Mouse (Mus musculus) layer of hippocampus, adult 2 months (tissue): Measurements from ENCODE around the gene Ulk3. TPM values are rescaled to one million over a fixed set of nuclear protein-coding genes. Genes with fewer than 3 reads are reported as not detected.

Experiments
- DNase-seq, 2 experiments: peaks; one replicate each; pipeline ENCODE4 v3.0.0; 2022; ENCODE audit warnings: low spot score in 2 of 2
- H3K27ac ChIP-seq: fragments of 200-600 bp; 2 replicates; pipeline ENCODE4 v1.8.1; 2022
- H3K4me3 ChIP-seq: fragments of 200-600 bp; 2 replicates; pipeline ENCODE4 v1.8.1; 2022; ENCODE audit warnings: mild to moderate bottlenecking
- CTCF ChIP-seq: fragments of 200-600 bp; conservative IDR thresholded peaks from 2 replicates; pipeline ENCODE4 v1.8.1; 2022; ENCODE audit warnings: antibody characterized with exemption, mild to moderate bottlenecking, moderate library complexity
- total RNA-seq, 2 experiments: library from RNA; stranded (reverse); gene quantifications; 2 replicates each; pipeline ENCODE4 v1.2.3; 2021

Ulk3 gene
- total RNA-seq, 2 experiments from 2014 or later, result 32.7 to 35.4 TPM

DNA sequence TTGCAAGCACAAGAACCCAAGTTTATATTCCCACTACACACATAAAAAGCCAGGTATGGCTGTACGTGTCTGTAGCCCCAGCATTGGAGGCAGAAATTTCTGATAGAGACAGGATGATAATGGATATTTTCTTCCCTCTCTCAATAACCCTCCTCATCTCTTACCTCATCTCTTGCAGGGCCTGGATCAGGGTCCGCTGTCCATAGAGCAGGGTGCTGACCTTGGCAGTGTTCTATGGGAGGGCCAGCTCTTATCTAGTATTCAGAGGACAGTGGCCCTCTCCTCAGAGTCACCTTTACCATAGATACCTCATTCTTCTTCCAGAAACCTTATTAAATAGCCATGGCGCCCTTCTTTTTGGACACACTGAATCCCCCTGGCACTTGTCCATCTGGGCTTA is 20.6 kb downstream of the Ulk3 start:
- Histone ChIP-seq H3K4me3 (no peak overlapping the region), H3K27ac (no peak overlapping the region)
- TF ChIP-seq CTCF, result no peak
- no peak for DNase-seq

DNA sequence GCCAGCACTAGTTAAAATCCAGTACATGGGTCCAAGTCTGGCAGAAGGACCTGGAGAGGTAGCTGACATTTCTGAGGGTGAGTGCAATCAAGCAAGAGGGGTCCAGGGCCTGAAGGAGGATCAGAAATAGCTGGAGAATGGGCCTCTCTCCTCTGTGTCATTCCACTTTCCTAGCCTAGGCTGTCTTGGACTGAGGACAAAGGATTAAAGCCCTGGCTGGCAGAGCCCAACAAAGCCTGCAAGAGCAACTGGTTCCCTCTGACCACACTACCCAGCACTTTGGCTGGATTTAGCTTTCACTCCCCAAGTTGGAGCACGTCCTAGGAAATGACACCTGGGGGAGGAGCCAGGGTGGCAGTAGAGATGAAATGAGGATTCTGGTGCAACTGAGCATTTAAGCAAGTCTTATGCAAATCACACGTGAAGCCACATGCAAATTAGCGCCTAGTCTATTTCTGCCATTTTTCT is 21.1 kb downstream of the Ulk3 start:
- no peak for TF ChIP-seq CTCF
- no peak for DNase-seq
- Histone ChIP-seq H3K27ac (no peak overlapping the region), H3K4me3 (no peak overlapping the region)

DNA sequence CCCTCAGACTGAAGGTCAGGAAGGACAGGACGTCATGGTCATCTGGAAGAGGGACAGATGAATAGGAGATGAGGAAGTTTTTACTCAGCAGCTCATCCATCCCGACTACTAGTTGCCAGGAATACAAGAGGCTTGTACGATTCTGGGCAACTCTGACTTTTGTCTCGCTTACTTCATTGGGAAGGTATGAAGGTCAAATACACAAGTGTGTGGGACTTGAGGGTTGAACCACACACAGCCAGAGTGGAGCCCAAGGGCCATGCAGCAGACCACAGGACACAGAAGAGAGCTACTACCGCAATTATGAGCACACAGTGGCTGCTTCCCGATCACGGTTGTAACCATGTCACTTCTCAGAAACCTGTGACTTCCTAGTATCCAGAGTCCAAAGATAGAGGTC is 23.3 kb downstream of the Ulk3 start:
- DNase-seq, result no peak
- Histone ChIP-seq H3K4me3 (no peak overlapping the region), H3K27ac (no peak overlapping the region)
- no peak for TF ChIP-seq CTCF

DNA sequence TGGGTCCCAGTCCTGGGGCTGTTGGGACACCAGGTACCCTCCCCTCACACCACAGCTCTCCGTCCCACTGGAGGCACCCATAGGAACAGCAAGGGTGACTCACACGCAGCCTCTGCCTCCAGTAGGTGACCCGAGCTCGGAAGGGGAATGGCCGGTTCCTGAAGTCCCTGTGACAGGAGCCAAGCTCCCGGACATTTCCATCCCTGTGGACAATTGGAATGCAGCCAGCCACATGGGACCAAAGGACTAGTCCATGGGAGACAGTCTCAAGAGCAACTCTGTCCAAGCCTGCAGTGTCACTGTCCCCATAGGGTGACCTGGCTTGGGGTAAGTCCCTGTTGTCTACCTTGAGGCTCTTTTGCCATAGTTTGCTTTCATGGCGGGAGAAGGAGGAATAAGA is 24.7 kb downstream of the Ulk3 start:
- Histone ChIP-seq H3K4me3 (no peak overlapping the region), H3K27ac (no peak overlapping the region)
- no peak for DNase-seq
- TF ChIP-seq CTCF, result no peak

DNA sequence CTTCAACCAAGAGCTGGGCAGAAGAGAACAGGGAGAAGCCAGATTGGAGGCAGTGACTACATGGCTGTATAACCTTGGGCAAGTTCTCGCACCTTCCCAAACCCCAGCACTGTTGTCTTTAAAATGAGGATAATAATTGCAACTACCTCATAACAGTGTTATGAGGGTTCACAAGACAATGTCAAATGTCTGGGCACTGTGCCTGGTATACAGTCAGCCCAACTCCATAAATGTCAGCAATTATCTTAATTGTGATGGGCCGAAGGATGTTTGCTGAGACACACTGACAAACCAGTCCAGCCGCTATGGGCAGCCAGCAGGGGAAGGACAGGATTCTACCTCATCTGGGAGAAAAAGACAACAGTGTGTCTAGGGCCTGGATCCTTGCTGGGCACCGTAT is 25.5 kb downstream of the Ulk3 start:
- Histone ChIP-seq H3K27ac (no peak overlapping the region), H3K4me3 (no peak overlapping the region)
- no peak for DNase-seq
- TF ChIP-seq CTCF, result no peak

DNA sequence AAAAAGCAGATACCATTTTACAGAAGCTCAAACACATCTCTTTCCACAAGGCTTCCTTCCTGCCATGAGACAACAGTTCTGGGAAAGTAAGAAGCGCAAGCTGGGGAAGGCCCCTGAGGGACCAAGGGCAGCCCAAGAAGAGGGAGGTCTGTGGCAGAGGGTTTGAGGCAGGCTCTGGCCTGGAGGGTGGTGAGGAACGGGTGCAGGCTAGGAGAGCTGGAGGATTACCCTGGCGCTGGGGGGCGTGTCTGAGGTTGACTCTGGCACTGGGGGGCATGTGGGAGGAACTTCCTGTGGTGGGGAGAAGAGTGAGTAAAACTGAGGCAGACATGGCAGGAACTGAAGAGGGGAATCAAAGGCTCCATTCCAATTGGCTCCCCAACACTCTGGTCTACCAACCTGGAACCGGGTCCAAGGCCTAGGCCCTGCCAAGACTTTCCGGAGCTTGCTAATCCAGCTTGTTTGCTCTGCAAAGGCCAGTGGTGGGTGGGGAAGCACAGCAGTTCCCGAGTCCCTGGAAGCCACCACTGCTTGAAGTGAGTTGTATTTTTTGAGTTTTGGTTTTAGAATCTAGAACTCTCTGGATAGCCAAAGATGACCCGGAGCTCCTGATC is 28.4 kb downstream of the Ulk3 start:
- DNase-seq, result no peak
- Histone ChIP-seq H3K27ac (no peak overlapping the region), H3K4me3 (no peak overlapping the region)
- no peak for TF ChIP-seq CTCF

DNA sequence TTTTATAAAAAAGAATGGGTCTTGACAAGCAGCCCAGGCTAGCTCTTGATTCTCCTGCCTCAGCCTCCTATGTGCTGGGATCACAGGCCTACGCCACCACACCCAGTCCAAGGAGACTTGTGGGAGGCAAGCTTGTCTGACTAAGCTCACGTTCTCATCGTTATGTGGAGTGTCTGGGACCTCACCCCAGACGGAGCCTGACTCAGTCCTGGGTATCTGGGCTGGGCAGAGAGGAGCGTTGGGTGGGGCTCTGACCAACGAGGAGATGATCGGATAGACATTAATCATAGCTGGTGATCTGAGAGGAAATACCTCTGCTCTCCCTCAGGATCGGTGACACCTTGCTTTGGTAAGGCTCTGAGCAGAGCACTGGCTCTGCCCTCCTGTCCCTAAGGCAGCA is 29.6 kb downstream of the Ulk3 start:
- DNase-seq, result no peak
- no peak for TF ChIP-seq CTCF

DNA sequence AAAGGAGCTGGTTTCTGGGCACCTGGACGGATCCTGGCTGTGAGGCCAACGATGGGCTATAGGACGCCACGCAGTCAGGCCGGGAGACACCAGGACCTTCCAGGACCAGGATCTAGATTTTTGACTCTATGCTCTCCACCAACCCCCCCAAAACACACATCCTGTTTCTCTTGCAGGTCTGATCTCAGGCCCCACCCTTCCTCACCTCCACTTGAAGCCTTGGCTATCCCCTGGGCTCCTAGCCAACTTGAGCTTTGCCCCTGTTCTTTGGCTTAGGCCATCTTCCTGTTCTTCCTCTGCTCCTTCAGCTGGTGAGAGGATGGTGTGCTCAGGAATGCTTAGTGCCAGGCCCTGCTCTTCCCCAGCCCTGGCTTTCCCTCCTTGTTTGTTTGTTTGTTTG is 31.4 kb downstream of the Ulk3 start, which contains the start of gene Lman1l:
Lman1l (minus strand) TSS at position 101 of the 400 bp plus-strand sequence.
- H3K27ac ChIP-seq, result no peak within 1 kb of the TSS
- no peak within 1 kb of the TSS for H3K4me3 ChIP-seq
- TF ChIP-seq CTCF, result no peak
- no peak for DNase-seq

More for the DNA sequence above, 29.6 kb downstream of the Ulk3 start:
- Histone ChIP-seq H3K4me3 (no peak overlapping the region), H3K27ac (no peak overlapping the region)

DNA sequence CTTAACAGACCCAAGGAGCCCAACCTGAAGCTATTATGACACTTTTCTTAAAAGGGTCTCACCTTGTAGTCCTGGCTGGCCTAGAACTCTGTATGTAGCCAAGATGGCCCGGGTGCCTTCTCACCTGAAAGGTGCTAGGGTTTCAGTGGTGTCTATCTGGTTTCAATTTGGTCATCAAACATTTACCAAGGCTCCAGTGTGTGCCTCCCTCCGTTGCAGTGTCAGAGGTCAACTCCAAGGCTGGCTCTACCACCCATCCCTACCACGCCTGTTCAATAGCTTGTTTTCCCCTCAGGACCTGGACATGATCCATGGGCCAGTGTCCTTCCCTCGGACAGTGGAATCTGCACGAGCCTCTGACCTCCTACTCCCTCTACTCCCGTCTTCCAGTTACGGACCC is 35.0 kb downstream of the Ulk3 start:
- no peak for TF ChIP-seq CTCF
- Histone ChIP-seq H3K4me3 (no peak overlapping the region), H3K27ac (no peak overlapping the region)
- no peak for DNase-seq

DNA sequence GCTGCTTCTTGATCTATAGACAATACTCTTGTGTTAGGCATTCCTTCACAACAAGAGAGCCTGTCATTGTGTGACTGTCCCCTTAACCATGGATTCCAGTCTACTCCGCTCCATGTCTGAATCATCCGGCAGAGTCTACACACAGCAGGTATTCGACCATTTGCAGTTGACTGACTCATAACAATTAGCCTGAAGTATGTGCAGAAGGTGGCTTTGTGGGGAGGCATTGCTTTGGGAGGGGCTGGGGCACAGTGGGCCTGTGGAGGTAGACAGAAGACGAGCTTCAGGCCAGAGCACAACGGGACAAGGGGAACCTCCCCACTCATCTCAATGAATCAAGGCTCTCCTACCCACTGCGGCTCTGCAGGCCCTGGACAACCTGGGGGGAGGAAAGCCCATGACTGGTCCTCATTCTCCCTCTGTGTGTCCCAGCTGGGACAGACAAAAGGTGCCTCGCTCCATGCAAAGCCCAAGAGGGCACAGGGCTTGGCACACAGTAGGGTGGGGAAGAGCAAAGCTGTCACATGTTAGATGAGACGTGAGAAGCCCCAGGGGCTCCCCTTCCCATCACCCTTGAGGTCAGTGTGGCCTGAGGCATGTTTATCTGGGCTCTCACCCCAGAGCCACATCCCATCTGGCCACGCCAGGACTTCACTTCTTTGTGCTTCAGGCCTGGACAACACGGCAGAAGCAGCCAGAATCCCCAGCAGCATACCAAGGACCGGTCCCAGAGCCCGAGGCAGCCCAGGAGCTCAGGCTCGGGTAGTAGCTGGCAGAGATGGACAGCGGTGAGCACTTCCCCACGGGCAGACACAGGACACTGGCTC is 36.6 kb downstream of the Ulk3 start:
- peak overlapping the region; percentile 18; the same call in 1 of the 2 replicates for H3K27ac ChIP-seq
- DNase-seq, result no peak
- no peak for TF ChIP-seq CTCF
- H3K4me3 ChIP-seq, result no peak overlapping the region

DNA sequence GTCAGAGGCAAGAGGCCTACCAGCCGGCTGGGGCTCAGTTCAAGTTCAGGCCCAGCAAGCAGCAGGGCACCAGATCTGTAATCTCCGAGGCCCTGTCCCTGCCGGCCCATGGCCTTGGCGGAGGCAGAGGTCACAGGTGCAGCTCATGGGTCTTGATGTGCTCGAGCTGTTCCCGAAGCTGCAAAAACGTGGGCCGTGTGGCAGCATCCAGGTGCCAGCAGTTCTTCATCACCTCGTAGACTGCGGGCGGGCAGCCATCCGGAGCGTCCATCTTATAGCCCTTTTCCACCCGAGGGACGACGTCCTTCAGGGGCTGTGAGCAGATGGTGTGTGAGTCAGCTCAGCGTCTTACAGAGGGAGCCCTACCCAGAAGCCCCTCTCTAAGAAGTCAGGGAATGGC is 37.9 kb downstream of the Ulk3 start:
- Histone ChIP-seq H3K4me3 (no peak overlapping the region), H3K27ac (no peak overlapping the region)
- DNase-seq, result no peak
- no peak for TF ChIP-seq CTCF

DNA sequence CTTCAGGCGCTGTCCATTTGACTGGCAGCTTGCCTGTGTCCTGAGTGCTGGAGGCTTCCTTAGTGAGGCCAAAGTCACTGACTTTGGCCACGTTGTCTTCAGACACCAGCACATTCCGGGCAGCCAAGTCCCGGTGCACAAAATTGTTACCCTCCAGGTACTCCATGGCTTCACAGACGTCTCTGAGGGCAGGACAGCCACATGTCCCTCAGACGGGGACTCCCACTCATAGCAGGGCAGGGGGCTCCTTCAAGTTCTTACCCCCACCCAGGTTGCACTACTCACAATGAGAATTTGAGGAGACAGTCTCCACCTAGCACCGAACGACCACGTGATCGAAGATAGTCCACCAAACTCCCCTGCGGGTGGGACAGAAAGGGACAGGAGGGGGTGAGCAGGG is 38.6 kb downstream of the Ulk3 start:
- Histone ChIP-seq H3K4me3 (no peak overlapping the region), H3K27ac (no peak overlapping the region)
- no peak for DNase-seq
- no peak for TF ChIP-seq CTCF

DNA sequence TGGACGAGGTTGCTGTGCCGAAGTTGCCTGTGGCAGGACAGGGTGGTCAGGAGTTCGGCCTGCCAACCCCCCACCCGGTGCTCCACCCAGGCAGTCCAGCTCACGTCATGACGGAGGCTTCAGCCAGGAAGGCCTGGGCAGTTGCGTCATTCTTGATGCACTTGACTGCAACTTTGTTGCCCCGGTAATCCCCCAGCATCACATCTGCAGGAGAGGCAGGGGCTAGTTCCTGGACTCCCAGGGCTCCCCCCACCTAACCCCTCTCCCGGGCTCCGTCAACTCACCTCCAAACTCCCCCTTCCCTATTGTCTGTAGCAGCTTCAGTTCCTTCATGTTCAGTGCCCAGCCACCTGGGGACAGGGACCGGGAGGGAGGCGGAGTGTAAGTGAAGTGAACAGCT is 39.5 kb downstream of the Ulk3 start:
- Histone ChIP-seq H3K4me3 (no peak overlapping the region), H3K27ac (no peak overlapping the region)
- DNase-seq, result no peak
- TF ChIP-seq CTCF, result no peak
